Mouse (Mus musculus) megakaryocyte, embryonic 14.5 days (primary cell): ENCODE measurements around the gene Ccni. TPM values are rescaled to one million over a fixed set of nuclear protein-coding genes. Genes with fewer than 3 reads are reported as not detected.

ENCODE experiments used
- H3K27me3 ChIP-seq: replicated peaks from 2 replicates; pipeline ENCODE3; 2012; ENCODE audit warnings: inconsistent platforms
- H3K36me3 ChIP-seq: replicated peaks from 2 replicates; pipeline ENCODE3; 2012; ENCODE audit warnings: low read length, inconsistent platforms, mixed read lengths
- H3K4me1 ChIP-seq: 2 replicates; pipeline ENCODE4 v1.6.1; 2012; ENCODE audit warnings: inconsistent platforms
- H3K4me3 ChIP-seq: replicated peaks from 2 replicates; pipeline ENCODE3; 2012; ENCODE audit warnings: moderate library complexity, mild to moderate bottlenecking, inconsistent platforms
- H3K9me3 ChIP-seq: 2 replicates; pipeline ENCODE4 v1.6.1; 2012; ENCODE audit warnings: inconsistent platforms
- FLI1 ChIP-seq: IDR thresholded peaks from 2 replicates; pipeline ENCODE4 v1.6.1; 2012; ENCODE audit warnings: low read length, inconsistent platforms, mixed read lengths
- GATA1 ChIP-seq: IDR thresholded peaks from 3 replicates; pipeline ENCODE4 v1.6.1; 2012; ENCODE audit warnings: mixed read lengths, low read length, inconsistent platforms, borderline replicate concordance
- polyA plus RNA-seq: library from polyadenylated mRNA; stranded (reverse); fragments of >175 nt; gene quantifications from 2 replicates; pipeline ENCODE4 v1.2.3, GENCODE M21; 2012; ENCODE audit warnings: low replicate concordance; ENCODE audit not compliant: insufficient read depth

The Ccni gene
- polyA plus RNA-seq, 1 experiment, result 70.2 TPM

DNA sequence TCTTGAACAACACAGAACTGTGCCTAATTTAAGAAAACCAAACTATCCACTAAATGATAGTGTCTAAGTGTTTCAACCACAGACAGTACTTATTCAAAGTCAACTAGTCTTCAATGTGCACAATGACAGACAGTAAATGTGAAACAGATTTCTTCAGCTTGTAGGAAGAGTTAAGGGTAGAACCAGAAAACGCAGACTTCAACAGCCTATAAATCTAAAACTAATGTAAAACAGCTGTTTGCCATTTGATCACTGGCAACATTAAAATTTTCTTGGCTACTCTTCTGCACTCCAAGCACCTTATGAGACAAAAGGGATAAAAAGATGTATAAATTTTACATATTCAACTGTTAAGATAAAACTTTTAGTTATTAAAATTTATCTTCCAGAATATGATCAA lies 5.1 kb downstream of the Ccni start:
- Histone ChIP-seq H3K36me3 (peaks cover 73% of the 10 kb centered on the region), H3K4me3 (no peak overlapping the region), H3K27me3 (no peaks in the 10 kb centered on the region), H3K4me1 (peaks cover 51% of the 10 kb centered on the region), H3K9me3 (no peaks in the 10 kb centered on the region)
- no peak for TF ChIP-seq GATA1
- no peak for TF ChIP-seq FLI1

DNA sequence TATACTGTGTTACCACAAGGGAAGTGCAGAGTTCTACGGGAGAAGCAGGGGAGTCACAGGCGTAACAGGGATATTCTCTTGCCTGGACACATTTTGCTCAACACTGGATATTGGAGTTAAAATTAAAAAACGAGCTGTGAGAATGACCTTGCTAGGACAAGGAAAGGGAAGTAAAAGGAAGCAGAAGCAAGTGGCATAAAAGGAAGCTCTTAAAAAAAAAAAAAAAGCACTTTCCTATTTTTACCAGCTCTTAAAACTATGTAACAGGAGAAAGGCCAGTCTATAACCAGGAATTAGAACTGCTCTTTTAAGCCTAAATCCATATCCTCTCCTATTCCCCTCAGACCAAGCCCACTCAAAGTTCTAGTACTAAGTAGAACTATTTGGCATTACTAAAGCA lies 8.1 kb downstream of the Ccni start:
- peaks cover 90% of the 10 kb centered on the region for H3K36me3 ChIP-seq

DNA sequence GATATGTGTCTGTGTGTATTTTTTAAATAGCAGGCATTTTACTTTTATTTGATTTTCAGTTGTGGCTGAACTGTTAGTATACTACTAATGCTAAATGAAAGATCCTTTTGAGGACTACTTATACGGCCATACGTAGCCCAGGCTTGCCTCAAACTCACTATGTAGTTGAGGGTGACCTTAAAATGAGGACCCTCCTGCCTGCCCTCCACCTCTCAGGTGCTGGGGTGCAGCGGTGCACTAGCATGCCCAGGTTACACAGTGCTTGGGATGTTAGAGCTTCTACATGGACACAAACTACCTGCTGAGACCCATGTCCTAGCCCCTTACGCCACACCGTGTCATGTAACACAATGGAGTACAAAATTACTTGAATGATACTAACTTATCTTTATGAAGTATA lies 15.9 kb downstream of the Ccni start:
- TF ChIP-seq GATA1 (no peak), FLI1 (no peak)

More for the DNA sequence above, 8.1 kb downstream of the Ccni start:
- peaks cover 60% of the 10 kb centered on the region for H3K4me1 ChIP-seq
- H3K4me3 ChIP-seq, result no peak overlapping the region
- H3K9me3 ChIP-seq, result no peaks in the 10 kb centered on the region
- no peaks in the 10 kb centered on the region for H3K27me3 ChIP-seq
- TF ChIP-seq FLI1 (no peak), GATA1 (no peak)

DNA sequence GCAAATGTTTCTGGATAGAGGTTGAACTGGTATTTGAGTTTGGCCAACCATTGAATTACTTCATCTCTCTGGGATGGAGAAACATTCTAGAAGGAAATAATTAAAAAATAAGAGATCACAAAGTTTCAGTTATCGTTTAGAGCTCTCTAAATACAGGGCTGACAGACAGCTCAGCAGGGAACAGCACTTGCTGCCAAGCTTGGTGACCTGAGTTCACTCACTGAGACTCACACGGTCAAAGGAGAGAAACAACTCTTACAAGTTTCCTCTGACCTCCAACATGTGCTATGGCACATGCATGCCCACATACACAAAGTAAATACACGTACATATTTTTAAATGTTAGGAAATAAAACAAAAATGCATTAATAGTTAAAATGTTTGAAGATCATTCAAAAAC lies 16.7 kb downstream of the Ccni start:
- no peaks in the 10 kb centered on the region for H3K9me3 ChIP-seq
- peaks cover 86% of the 10 kb centered on the region for H3K36me3 ChIP-seq
- H3K4me3 ChIP-seq, result no peak overlapping the region
- TF ChIP-seq GATA1, result no peak
- no peak for TF ChIP-seq FLI1
- H3K27me3 ChIP-seq, result no peaks in the 10 kb centered on the region
- H3K4me1 ChIP-seq, result peaks cover 26% of the 10 kb centered on the region

More for the DNA sequence above, 15.9 kb downstream of the Ccni start:
- no peaks in the 10 kb centered on the region for H3K9me3 ChIP-seq
- H3K27me3 ChIP-seq, result no peaks in the 10 kb centered on the region
- no peak overlapping the region for H3K4me3 ChIP-seq
- H3K4me1 ChIP-seq, result peaks cover 30% of the 10 kb centered on the region
- peaks cover 85% of the 10 kb centered on the region for H3K36me3 ChIP-seq

DNA sequence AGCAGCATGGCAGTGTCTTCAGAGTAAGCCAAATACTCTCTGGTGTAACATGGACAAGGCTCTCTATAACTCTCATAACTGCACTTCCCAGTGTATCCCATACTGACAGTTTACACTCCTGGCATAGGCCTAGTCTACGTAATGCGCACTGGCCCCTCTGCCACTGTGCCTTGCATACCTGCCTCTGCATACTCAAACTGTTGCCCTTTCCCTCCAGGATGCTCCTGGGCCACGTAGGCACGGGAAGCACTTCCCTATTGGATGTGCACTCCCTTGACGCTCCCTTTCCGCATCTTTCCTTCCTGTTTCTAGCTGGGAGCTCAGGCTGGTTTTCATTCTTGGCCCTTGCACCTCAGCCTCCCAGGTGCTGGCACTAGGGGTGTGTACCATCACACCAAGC lies 21.7 kb downstream of the Ccni start:
- Histone ChIP-seq H3K4me1 (peaks cover 9% of the 10 kb centered on the region; the same call in 1 of the 2 replicates), H3K9me3 (no peaks in the 10 kb centered on the region), H3K27me3 (no peaks in the 10 kb centered on the region), H3K36me3 (peaks cover 88% of the 10 kb centered on the region), H3K4me3 (peak overlapping the region; percentile 11)
- TF ChIP-seq GATA1 (no peak), FLI1 (no peak)

DNA sequence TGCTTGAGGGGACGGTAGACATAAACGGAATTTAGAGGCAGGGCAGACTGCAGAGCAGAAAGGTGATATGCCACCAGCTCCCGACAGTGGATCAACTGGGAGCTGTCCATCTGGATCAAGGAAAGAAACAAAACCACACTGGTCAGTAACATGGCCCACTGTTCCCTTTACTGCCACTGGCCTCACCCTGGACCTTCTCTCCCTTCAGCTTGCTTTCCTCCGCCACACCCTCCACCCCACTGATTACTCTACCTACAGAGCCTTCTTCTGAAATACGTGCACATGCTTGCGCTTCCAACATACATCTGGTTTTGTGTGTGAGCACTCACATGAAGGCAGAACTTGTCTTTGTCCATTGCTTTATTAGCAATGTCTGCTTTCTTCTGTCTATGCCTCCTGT lies 23.0 kb downstream of the Ccni start:
- H3K36me3 ChIP-seq, result peaks cover 88% of the 10 kb centered on the region
- no peak for TF ChIP-seq GATA1
- TF ChIP-seq FLI1, result no peak

DNA sequence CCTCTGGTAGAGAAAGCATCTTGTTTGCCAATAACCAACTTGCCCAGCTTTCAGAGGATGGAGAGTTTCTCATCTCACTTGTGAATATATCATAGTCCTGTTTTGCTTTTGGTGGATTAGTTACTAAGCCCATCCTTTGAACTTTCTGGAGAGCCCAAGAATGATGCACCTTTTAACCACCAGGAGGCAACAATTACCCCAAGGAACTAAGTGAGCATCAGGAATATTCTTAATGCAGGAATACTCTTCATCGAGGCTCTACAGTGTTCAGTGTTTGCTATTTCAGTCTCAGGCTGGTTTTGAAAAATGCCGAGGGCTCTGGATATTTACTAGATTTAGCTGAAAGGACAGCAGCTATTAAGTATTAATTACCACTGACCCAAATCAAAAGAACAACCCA lies 26.0 kb downstream of the Ccni start:
- TF ChIP-seq GATA1 (no peak), FLI1 (no peak)
- H3K9me3 ChIP-seq, result no peaks in the 10 kb centered on the region
- no peaks in the 10 kb centered on the region for H3K27me3 ChIP-seq
- no peak overlapping the region for H3K4me3 ChIP-seq
- H3K36me3 ChIP-seq, result peaks cover 88% of the 10 kb centered on the region
- peaks cover 16% of the 10 kb centered on the region; the same call in 1 of the 2 replicates for H3K4me1 ChIP-seq

More for the DNA sequence above, 23.0 kb downstream of the Ccni start:
- H3K4me1 ChIP-seq, result peaks cover 12% of the 10 kb centered on the region; the same call in 1 of the 2 replicates
- H3K4me3 ChIP-seq, result no peak overlapping the region
- H3K9me3 ChIP-seq, result no peaks in the 10 kb centered on the region
- no peaks in the 10 kb centered on the region for H3K27me3 ChIP-seq

DNA sequence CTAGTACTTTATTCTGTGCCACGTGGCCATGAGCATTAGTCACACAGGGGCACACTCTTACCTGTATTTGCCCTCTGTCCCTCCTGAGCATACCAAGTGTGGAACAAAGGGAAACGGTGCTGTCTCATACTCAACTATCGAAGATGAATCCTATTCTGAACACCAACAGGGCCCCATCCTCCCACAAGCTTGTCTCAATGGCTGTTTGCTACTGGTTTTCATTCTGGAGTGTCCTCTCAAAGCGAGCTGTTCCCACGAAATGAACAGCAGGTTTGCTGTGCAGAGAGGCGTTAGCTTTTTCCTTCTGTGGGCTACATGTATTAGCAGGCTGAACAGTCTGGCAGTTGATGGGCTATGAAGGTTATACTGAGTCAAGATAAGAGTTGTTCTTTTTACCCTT lies 27.7 kb downstream of the Ccni start:
- TF ChIP-seq FLI1, result no peak
- no peak for TF ChIP-seq GATA1
- Histone ChIP-seq H3K4me1 (peaks cover 15% of the 10 kb centered on the region; the same call in 1 of the 2 replicates), H3K36me3 (peaks cover 88% of the 10 kb centered on the region), H3K27me3 (no peaks in the 10 kb centered on the region), H3K4me3 (no peak overlapping the region), H3K9me3 (no peaks in the 10 kb centered on the region)

DNA sequence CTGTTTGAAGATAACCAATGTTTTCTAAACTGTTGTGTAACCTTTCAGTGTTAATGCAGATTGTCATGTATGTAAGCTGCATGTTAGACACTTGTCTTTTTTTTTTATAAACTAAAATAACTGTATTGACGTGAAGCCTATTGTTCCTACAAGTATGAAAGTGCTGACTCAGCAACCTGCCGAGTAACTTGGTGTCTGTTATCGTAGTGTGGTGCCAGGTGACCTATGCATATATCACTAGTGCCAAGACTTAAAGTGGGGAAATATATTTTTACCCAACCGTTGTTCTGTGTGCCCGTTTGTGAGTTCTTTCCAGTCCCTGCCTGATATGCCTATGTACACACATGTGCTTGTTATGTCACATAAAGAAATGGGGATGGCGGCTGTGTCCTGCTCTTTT lies 31.6 kb downstream of the Ccni start:
- TF ChIP-seq FLI1 (no peak), GATA1 (no peak)
- H3K27me3 ChIP-seq, result no peaks in the 10 kb centered on the region
- no peak overlapping the region for H3K4me3 ChIP-seq
- H3K36me3 ChIP-seq, result peaks cover 98% of the 10 kb centered on the region
- no peaks in the 10 kb centered on the region for H3K9me3 ChIP-seq
- H3K4me1 ChIP-seq, result peaks cover 17% of the 10 kb centered on the region

DNA sequence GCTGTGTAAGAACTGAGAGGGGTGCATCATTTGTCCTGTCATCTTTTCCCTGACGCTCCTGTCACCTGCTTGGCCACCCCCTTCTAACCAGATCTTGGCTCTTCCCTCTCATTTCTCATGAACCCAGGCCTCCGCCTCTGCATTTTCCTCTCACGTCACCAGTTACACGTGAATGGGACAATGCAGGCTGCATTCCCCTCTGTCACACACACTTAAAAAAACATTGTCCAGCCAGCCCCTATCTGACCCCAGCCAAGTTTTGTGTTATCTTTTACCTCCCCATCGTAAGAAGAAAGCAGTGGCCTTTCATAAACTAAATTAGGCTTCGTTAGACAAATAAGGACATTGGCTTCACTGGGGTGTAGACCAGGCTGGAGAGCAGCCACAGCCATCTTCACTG lies 33.8 kb downstream of the Ccni start:
- Histone ChIP-seq H3K27me3 (no peaks in the 10 kb centered on the region), H3K4me1 (peaks cover 9% of the 10 kb centered on the region), H3K9me3 (no peaks in the 10 kb centered on the region), H3K36me3 (peaks cover 98% of the 10 kb centered on the region), H3K4me3 (no peak overlapping the region)
- TF ChIP-seq FLI1, result no peak
- no peak for TF ChIP-seq GATA1

DNA sequence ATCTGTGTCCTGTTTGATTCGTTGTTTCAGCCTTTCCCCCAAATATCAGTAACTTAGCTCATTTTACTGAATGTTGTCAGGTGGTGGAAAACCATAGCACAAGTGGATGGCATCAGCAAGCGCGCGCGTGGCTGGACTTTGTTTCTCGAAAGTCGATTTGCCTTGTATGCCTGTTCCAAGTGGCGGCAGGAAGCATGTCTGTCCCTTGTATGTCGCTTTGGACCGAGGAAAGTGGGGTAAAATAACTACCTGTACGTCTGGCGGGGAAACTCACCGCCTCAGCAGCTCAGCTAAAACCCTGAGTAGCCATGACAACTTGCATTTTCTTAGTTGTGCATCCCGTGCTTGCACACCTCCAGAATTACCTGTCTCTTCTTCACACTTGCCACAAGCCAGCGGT lies 34.9 kb downstream of the Ccni start:
- H3K36me3 ChIP-seq, result peaks cover 98% of the 10 kb centered on the region
- H3K9me3 ChIP-seq, result no peaks in the 10 kb centered on the region
- peaks cover 9% of the 10 kb centered on the region for H3K4me1 ChIP-seq
- TF ChIP-seq FLI1, result no peak
- TF ChIP-seq GATA1, result no peak
- no peaks in the 10 kb centered on the region for H3K27me3 ChIP-seq
- H3K4me3 ChIP-seq, result no peak overlapping the region

DNA sequence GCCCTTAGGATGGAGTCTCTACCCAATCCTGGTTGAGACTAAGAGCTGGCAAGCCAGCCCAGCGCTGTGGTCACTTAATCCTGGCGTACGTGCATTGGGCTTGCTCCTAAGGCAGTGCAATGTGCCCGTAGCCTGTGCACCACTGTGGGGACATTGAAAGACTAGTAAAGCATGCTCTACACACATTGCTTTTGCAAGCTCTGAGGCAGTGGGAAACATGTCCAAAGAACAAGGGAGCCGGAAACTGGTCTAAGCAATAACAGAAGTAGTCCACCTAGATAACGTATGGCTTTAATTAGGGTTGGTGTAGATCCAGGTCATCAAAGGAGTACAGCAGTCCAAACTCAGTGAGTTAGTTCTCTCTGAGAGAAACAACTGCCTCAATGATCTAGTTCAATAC lies 37.6 kb downstream of the Ccni start:
- Histone ChIP-seq H3K4me1 (peaks cover 17% of the 10 kb centered on the region), H3K36me3 (peaks cover 98% of the 10 kb centered on the region), H3K9me3 (no peaks in the 10 kb centered on the region), H3K4me3 (no peak overlapping the region), H3K27me3 (no peaks in the 10 kb centered on the region)
- TF ChIP-seq FLI1 (no peak), GATA1 (no peak)
